Mouse (Mus musculus) left cerebral cortex, postnatal 10 days (tissue): ENCODE data around the gene Opn3. TPM values are rescaled to one million over a fixed set of nuclear protein-coding genes. Genes with fewer than 3 reads are reported as not detected.

Experiments
- DNase-seq, 2 experiments: peaks; one replicate each; pipeline ENCODE4 v3.0.0; 2021 to 2022; ENCODE audit warnings: low spot score in 2 of 2, mixed read lengths in 1 of 2; ENCODE audit errors: extremely low spot score in 1 of 2
- intact Hi-C: fragments of 180-260 bp; cut with DNase I; formaldehyde crosslinking; loops from one replicate; pipeline ENCODE4 v1.15.1; 2025
- total RNA-seq, 2 experiments: library from RNA; stranded (reverse); gene quantifications; 2 replicates each; pipeline ENCODE4 v1.2.3; 2021

Opn3 gene
- total RNA-seq = 10 to 100 TPM; 12.0 to 17.8 TPM

DNA sequence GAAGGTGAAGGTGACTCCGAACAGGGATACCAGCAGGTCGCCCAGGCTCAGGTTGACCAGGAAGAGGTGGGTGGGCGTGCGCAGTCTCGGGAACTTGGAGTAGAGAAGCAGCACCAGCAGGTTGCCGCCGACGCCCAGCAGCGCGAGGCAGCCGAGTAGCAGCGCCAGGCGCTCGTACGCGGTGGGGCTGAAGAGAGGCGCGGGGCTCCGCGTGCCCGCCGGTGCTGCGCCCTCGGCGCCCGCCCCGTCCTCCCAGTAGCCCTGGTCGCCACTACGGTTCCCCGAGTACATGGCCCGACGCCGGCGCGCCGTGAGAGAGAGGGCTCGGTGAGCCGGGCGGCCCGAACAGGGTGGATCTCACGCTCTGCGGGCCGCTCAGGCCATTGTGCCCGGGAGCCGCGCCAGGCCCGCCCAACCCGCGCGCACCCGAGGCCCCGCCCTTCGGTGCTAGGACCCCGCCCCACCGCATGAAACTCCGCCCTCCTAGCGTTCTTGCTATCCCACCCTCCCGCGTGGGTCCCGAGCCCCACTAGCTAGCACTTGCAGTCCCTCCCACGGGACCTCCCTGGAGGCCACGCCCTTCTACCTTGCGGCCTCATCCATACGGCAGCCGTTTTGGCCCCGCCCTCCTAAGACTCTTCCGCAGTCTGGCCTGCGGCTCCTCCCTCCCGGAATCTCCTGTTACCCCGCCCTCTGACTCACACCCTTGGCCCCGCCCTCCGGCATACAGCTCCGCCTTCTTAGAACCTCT lies at the start of gene Opn3, which contains the start of gene Chml:
TSS of gene Opn3 (minus strand) at position 531 of the 751 bp plus-strand sequence.
TSS of gene Chml (minus strand) at position 656 of the 751 bp plus-strand sequence.
- intact Hi-C loops = loop anchor here (10.0 kb wide), 1 partner anchor 172 kb away; no protein-coding TSS in a partner anchor
- peak; percentile 96 to 98 for DNase-seq

DNA sequence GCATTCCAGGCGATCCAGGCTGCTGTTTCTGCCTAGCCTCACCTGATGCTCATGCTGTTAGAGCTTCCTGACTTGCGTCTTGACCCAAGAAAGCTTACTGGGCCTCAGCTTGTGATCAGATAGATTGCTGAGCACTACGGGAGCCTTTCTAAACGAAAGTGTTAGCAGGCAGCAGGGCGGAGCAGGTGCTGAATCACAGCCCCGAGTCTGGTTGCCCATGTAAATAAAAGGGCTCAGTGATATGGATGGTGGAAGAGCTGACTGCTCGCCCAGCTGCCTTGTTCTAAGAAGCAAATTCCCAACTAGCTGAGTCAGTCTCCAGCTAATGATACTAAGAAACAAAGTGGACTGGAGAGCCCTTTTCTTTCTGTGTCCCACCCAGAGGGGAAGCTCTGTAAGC lies 33.2 kb upstream of the Opn3 start:
- intact Hi-C loops = no loop called here
- no peak for DNase-seq

DNA sequence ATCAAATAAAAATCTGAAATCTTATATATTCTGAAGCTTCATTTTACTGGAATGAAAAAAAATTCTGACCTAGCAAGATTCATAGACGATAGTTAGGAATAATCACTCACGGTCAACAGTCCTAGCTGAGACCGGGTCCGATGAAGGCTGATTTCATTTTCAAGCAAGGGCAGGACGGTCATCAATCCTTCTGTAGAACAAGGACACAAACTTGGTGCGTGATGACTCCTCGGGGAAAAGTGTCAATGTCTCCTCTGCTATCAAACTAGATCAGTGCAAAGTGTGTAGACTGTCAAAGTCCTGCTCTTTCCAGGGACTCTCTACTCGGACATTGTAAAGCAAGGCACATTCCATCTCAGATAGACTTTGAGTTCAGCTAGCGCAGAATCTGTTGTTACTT lies 24.3 kb upstream of the Opn3 start:
- no peak for DNase-seq
- intact Hi-C loops = no loop called here

DNA sequence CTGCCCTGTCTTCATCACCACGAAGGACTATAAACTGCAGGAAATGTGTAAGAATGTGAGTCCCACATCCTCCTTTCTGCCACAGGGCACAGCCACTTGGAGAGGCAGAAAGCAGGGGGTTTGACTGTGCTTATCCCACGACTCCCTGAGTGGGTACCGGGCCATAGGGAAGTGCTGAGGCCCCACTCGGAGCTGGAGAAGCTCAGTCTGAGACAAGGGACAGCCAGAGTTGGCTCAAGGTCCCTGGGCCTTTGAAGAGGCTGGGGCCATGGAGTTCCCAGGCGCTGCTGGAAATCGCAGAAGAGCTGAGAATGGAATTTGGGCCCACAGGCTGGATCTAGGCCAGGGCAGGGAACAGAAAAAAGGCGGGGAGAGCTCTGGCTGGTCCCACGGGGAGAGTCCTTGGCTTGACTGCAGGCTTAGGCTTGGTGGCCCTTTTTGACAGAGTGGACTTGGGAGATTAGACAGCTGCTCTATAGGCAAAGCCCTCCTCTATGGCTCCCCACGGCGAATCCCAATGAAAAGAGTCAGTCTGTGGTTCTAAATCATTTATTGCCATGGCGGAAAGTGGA lies 19.8 kb upstream of the Opn3 start:
- intact Hi-C loops = no loop called here

DNA sequence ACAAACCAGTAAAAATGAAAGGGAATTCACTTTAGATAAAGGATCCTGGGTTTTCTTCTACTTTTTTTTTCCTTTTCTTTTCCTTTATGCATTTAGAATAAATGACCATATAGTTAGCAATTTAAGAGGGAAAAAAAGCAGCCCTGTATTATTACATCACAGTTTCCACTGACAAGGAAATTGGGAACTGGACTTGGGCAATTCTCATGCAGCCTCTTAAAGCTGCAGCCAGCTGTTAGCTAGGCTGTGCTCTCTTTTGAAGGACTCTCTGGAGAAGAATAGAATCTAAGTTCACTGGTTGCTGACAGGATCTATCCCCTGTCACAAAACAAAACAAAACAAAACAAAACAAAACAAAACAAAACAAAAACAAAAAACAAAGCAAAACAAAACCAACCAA lies 15.4 kb upstream of the Opn3 start:
- intact Hi-C loops = no loop called here
- no peak for DNase-seq

More for the DNA sequence above, 19.8 kb upstream of the Opn3 start:
- peak in 1 of 2 experiments; percentile 42 for DNase-seq

DNA sequence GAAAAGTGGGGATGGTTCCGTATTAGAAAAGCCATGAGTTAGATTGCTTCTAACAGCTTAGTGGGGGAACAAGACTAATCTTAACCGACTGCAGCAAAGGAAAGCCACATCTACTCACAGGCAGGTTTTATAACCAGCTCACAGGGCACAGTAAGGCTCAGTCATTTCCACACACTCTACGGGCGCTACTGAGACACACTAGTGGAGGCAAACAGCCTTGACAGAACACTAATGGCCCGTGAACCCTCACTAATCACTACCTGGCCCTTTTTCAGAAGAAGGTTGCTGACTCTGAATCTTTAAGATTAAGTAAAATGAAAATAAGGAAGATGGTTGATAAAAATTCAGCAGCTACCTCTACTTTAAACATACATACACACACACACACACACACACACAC lies 15.0 kb upstream of the Opn3 start:
- no peak for DNase-seq
- intact Hi-C loops = no loop called here

DNA sequence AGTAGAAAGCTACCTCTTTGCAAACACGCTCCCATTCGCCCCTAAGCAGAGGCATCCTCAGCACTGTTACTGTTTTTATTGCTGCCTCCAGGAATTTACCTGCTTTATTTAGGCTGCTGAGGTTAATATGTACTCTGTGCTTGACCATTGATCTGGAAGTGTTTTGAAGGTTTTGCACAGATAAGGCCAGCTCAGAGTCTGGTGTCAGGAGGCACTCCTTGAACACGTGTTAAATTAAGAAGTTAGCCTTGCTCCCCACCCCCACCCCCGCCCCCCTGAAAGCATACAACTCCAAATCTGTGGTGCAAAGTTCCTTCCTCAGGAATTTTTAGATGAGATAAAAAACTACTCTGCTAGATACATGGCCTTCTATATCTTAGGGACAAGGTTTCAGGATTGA lies 8.6 kb upstream of the Opn3 start:
- intact Hi-C loops = no loop called here
- DNase-seq = no peak

DNA sequence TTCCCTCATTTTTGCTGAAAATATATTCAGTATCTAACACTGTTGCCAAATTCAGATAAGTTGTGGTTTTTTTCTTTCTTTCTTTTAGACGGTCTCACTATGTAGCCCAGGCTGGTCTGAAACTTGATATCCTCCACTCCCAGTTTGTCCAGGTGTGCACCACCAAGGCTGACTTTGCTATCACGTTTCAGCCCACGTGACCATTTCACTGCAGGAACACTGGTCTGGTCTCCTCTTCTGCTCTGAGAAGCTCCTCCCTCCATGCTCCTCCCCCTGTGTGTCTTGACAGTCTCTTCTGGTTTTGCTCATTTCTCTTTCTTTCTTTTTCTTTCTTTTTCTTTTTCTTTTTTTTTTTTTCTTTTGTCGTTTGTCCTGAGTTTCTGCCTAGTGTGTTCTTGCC lies 7.2 kb upstream of the Opn3 start:
- DNase-seq = no peak
- intact Hi-C loops = loop anchor here (10.0 kb wide), 1 partner anchor 165 kb away; no protein-coding TSS in a partner anchor

DNA sequence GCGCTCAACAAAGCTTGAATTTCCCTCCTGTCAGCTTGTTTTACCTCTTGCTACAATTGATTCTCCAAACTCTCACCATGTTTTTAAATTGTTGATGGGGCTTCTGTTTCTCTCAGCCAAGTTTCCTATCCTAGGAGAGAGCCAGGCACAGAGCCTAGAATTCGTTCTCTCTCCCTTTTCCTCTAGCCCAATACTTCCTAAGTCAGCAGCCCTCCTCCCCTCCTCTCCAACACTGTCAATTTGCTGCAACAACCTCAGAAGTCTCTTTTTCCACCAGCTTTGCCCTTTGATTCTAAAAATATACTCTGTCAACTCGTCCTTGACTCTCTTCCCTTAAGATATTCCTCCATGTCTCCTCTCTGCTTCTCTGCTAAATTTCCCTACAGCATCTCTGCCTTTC lies 6.8 kb upstream of the Opn3 start:
- intact Hi-C loops = loop anchor here (10.0 kb wide), 1 partner anchor 165 kb away; no protein-coding TSS in a partner anchor
- no peak for DNase-seq

DNA sequence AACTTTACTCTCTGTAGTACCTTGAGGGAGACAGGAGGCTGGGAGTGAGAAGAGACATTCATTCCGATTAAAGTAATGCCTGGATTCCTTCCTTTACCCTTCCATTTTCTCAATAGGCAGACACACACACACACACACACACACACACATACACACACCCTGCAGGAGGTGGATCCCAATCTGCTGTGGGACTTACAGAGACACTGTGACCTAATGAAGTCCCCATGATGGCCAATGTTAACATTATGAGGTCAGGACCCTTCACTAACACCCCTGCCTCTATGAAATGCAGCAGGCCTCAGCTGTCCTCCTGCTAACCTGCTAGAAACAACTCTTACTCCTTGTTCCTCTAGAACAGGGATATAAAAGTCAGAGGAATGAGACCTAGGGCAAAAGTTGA lies 5.7 kb upstream of the Opn3 start, which contains the start of gene Wdr64:
TSS of gene Wdr64 (plus strand) at position 301 of the 400 bp plus-strand sequence.
- intact Hi-C loops = loop anchor here (10.0 kb wide), 1 partner anchor 167 kb away; no protein-coding TSS in a partner anchor
- DNase-seq = no peak

DNA sequence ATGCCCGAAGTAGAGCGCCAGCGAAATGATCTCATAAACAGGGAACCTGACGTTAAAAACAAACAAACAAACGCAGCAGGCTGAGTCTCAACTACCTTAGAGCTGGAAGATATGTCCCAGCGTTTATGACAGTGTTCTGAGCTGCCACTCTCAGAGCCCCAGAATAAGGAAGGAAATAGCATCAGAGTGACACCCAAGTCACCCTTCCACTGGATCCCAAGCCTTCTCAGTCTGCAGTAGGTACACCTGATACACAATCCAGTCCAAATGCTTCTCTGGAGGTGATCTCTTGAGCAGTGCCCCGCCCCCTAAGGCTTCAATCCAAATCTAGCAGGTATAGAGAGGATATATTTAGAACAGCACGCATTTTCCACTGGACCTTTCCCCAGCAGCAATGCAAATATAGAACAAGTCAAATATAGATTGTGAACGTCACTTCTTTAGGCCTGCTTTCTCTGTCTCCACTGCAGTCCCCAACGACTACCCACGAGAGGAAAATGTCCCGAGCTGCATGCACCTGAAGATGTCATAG lies 919 bp upstream of the Opn3 start:
- DNase-seq = no peak
- intact Hi-C loops = loop anchor here (10.0 kb wide), 1 partner anchor 171 kb away; no protein-coding TSS in a partner anchor

DNA sequence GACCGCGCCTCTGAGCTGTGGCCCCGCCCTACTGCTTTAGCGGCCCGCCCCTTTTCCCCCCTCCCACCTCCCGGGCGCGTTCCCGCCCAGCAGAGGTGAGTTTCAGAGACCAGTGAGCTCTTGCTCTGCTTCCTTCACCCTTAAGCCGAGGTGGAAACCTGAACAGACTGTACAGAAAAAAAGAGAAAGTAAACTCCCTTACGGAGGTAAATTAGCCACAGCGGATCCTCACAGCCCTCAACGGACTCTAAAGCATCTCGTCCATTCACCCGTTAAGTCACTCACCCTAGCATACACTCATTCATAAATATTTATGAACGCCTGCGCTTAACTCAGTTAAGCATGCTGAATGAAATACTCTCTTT lies 403 bp upstream of the Opn3 start:
- no peak for DNase-seq
- intact Hi-C loops = loop anchor here (10.0 kb wide), 1 partner anchor 172 kb away; no protein-coding TSS in a partner anchor

DNA sequence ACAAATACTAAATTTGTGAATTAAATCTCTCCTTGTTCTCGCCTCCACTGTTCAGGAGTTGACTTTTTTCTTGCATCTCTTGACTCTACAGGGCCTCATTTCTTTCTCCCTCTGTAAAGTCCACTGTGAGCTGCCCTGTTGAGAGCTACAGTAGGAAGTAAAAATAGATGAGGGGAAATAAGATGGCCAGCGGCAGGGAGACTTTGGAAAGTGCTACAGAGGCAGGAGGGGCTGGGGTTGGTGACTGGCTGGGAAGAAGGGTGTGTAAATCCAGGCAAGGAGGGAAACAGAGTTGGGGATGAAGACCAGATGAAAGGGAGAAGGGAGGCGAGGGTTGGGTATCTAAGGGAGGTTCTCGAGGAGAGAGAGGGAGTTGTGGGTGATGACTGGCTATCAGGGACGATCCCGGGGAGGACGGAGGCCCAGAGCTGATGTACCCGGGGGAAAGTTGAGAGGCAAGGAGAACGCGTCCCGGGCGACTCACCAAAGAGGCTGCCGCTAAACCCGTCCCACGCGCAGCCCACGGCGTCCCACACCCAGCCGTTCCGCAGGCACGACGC lies 810 bp downstream of the Opn3 start:
- intact Hi-C loops = loop anchor here (10.0 kb wide), 1 partner anchor 173 kb away; no protein-coding TSS in a partner anchor
- DNase-seq = no peak

DNA sequence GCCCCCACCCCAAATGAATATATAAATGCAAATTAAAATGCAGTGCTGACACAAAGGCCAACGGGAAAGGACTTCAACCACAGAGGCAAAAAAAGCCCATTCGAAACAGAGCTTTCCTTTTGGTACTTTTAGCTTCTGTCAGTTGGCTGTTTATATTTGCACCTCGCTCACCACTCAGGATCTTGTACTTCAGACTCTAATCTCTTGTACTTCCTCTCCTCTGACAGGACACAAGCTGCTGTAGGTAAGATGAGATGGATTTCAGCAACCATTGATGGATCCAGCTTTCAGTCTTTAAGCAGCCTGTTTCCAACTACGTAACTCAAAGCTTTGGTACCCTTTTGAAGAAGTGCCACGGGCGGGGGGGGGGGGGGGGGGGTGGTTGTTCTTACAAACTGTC lies 11.6 kb downstream of the Opn3 start:
- DNase-seq = no peak
- intact Hi-C loops = no loop called here

DNA sequence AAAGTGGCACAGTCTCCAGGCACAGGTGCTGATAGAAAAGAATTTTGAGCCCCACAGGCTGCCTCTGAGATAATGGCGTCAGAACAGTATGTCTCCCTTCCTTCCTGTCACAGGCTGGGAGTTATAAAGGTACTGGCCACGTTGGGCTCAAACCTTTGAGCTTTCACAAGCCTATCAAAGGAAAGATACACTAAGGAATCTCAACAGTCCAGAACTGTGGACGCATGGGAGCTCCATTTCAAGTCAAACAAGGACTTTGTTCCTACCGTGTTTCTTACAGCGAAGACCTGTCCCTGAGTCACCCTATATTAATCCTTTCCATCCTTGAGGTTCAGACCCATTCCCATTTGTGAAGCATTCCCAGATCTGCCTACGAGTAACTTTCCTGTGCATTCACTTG lies 15.1 kb downstream of the Opn3 start:
- intact Hi-C loops = no loop called here
- no peak for DNase-seq

DNA sequence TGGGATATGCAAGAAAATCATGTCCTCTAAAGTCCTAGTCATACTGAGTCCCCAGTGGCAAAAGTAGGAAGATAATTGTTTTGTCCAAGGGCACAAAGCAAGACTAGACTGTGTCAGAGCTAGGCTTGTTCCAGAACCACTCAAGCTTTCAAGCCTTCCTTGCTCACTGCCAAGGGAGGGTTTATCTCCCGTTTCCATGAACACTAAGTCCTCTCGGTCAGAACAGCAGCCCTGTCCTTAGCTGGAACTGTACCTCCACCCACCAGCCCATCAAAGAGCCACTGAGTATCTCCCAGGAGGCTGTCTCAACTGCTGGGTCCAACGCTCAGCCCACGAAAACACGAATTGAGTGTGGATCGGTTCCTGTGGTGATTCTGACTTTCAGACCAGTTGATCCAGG lies 17.5 kb downstream of the Opn3 start:
- DNase-seq = no peak
- intact Hi-C loops = no loop called here

DNA sequence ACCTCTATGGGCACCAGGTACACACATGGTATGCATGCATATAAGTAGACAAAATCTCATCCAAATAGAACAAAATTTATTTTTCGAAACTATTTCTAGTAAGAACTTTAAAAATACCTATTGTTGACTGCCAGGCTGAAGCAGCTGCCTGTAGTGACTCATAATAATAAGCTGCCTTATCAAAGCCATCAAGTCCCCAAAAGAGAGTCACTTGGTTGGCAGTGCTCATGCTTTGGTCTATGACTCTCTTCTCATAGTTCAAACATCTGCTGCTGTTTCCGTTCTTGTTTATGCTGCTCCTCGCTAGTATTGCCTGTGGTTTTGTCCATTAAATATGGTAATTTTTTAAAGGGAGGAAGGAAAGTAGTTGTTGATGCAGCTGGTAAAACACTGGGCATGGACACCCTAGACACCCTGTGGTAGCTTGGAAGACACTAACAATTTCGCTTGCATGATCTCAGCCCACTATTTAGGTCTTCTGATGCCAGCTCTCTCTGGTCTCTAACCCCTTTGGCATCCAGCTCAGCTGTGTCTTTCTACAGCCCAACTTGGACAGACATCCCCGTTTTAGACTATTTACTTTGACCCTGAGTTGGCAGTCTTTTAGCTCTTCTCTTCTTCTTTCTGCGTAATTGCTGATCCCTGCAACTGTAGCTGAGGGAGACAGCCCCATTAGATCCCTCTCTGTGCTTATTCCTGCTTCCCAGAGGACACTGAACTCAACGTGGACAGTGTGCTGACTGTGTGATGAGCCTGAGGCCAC lies 18.8 kb downstream of the Opn3 start:
- intact Hi-C loops = loop anchor here (5.0 kb wide), 1 partner anchor 249 kb away; the partner anchor contains the start of gene Gm38100
- DNase-seq = no peak

DNA sequence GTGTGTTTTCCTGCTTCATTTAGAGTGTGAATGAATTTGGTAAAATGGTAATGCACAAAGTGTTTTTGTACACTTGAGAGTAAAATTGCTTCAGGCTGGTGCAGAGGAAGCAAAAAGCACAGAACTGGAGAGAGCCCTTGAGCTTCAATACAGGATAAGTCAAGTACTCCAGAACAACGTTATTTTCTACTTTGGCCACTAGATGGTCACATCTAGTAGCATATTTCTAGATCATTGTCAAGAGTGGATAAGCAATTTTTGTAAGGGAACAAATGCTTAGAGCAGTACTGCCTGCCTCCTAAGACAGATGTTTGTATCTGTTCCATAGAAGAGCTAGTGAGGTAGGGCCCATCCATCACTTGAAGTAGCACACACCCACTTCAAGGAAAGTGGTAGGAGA lies 20.9 kb downstream of the Opn3 start:
- no peak for DNase-seq
- intact Hi-C loops = loop anchor here (5.0 kb wide), 1 partner anchor 251 kb away; the partner anchor contains the start of gene Gm38100

DNA sequence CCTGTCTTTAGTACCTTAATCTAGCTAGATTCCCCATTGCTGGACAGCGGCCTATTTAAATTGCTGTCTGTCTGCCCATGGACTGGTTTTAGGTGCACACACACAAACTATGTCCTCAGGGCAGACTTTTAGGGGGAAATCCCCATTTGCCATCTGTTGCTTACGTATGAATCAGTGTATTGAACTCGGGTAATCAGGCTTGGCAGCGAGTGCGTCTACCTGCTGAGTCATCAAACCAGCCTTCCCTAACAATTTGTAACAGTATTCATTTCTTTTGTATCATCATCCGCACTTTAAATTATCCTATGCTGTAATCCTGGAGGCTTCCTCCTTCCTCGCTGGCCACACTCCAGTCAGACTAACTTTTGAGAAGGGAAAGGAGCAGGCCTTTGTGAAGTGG lies 22.5 kb downstream of the Opn3 start:
- intact Hi-C loops = loop anchor here (5.0 kb wide), 1 partner anchor 252 kb away; the partner anchor contains the start of gene Gm38100
- no peak for DNase-seq
